Mouse (Mus musculus) heart, embryonic 15.5 days (tissue): ENCODE data around the gene Adcy10. TPM values are rescaled to one million over a fixed set of nuclear protein-coding genes. Genes with fewer than 3 reads are reported as not detected.

ENCODE experiments used
- ATAC-seq: fragments of 200-750 bp; cut with Nextera tagmentation; replicated peaks from 2 replicates; pipeline ENCODE4 v1.8.0; 2017; ENCODE audit warnings: low read depth, moderate TSS enrichment; ENCODE audit not compliant: insufficient number of reproducible peaks, insufficient read depth, low FRiP score
- H3K27ac ChIP-seq: fragments of 300-500 bp; sonication (generic); 2 replicates; pipeline ENCODE4 v1.5.1; 2015; ENCODE audit warnings: mild to moderate bottlenecking, inconsistent platforms
- H3K27me3 ChIP-seq: fragments of 300-500 bp; sonication (generic); 2 replicates; pipeline ENCODE4 v1.6.1; 2015; ENCODE audit warnings: inconsistent platforms
- H3K36me3 ChIP-seq: fragments of 300-500 bp; sonication (generic); 2 replicates; pipeline ENCODE4 v1.6.1; 2015; ENCODE audit warnings: mild to moderate bottlenecking, inconsistent platforms
- H3K4me1 ChIP-seq: fragments of 300-500 bp; sonication (generic); replicated peaks from 2 replicates; pipeline ENCODE4 v1.6.1; 2015; ENCODE audit warnings: inconsistent platforms
- H3K4me2 ChIP-seq: fragments of 300-500 bp; sonication (generic); 2 replicates; pipeline ENCODE4 v1.6.1; 2015; ENCODE audit warnings: inconsistent platforms, mild to moderate bottlenecking, moderate library complexity
- H3K4me3 ChIP-seq: fragments of 300-500 bp; sonication (generic); 2 replicates; pipeline ENCODE4 v1.5.1; 2015; ENCODE audit warnings: mild to moderate bottlenecking, inconsistent platforms
- H3K9ac ChIP-seq: fragments of 300-500 bp; sonication (generic); 2 replicates; pipeline ENCODE4 v1.6.1; 2015; ENCODE audit warnings: mild to moderate bottlenecking, inconsistent platforms
- H3K9me3 ChIP-seq: fragments of 300-500 bp; sonication (generic); replicated peaks from 2 replicates; pipeline ENCODE4 v1.6.1; 2016; ENCODE audit warnings: inconsistent platforms
- WGBS: fragments of 180-500 bp; shearing (Covaris S2); methylation state at CpG from one replicate; pipeline ENCODE4 v1.1.7; 2015; ENCODE audit warnings: mixed read lengths; 5-methylcytosine and 5-hydroxymethylcytosine counted together
- polyA plus RNA-seq: library from polyadenylated mRNA; unstranded; fragments of >200 nt; fragmentation: Nextera tagmentation; extraction: Ambion mirVana; gene quantifications from 2 replicates; pipeline ENCODE4 v1.2.1, GENCODE M21; 2015

Gene Adcy10
- polyA plus RNA-seq, 1 experiment from 2014 or later = not detected

DNA sequence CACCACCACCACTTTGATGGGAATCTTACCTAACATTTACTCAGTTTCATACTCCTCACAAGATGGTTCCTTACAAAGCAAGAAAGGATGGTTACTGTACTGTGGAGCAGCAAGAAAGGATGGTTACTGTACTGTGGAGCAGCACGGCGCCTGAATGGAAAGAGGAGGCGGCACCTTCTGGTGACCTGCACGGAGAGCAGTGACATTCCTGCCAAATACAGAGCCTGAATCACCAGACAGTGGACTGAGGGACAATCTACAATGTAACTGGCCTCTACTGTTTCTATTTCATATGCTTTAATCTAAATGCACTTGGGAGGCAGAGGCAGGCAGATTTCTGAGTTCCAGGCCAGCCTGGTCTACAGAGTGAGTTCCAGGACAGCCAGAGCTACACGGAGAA, 140.1 kb downstream of the Adcy10 start:
- H3K9ac ChIP-seq = no peak overlapping the region
- no peak overlapping the region for H3K4me3 ChIP-seq

DNA sequence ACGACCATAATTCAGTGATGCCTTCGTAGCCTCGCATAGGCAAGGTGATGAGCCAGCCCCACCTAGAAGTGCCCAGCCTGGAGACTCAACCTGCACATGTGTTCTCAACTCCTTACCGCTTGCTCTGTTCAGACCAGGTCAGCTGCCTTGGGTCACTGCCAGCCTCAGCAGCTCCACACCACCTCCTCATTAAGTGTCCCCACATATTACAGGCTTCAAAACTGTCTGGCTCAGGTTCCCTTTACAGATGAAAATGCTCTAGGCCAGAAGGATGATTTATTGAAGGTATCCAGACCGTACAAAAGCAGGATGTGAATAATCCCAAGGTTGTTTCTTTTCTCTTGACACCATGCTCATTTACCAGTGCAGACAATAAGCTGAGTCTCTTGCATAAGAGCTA, 140.9 kb downstream of the Adcy10 start:
- Histone ChIP-seq H3K36me3 (no peaks in the 10 kb centered on the region), H3K4me1 (peaks cover 24% of the 10 kb centered on the region), H3K27me3 (no peaks in the 10 kb centered on the region), H3K9ac (no peak overlapping the region), H3K27ac (peak overlapping the region; percentile 51; the same call in 1 of the 2 replicates), H3K9me3 (no peaks in the 10 kb centered on the region), H3K4me2 (no peak overlapping the region), H3K4me3 (no peak overlapping the region)
- no peak for ATAC-seq
- 75% methylated on average over 5 of the region's 5 CpGs for WGBS

More for the DNA sequence above, 140.1 kb downstream of the Adcy10 start:
- ATAC-seq = no peak
- Histone ChIP-seq H3K4me2 (no peak overlapping the region), H3K36me3 (no peaks in the 10 kb centered on the region), H3K27ac (no peak overlapping the region), H3K27me3 (no peaks in the 10 kb centered on the region), H3K9me3 (no peaks in the 10 kb centered on the region), H3K4me1 (peaks cover 20% of the 10 kb centered on the region)
- WGBS = 69% methylated on average over 5 of the region's 5 CpGs

Other genes with a start within 250 kb of the Adcy10 start
- 86.6 and 87.5 TPM in 2 replicates for gene Tiprl, start 248.2 kb upstream of the Adcy10 start, polyA plus RNA-seq
- 0.47 and 0.81 TPM in 2 replicates for gene Gpr161, start 189.4 kb upstream of the Adcy10 start, polyA plus RNA-seq
- gene Dcaf6, start 24.7 kb upstream of the Adcy10 start, polyA plus RNA-seq = 19.3 and 20.1 TPM in 2 replicates
- 234 and 371 TPM in 2 replicates for gene Mpc2, start 24.5 kb upstream of the Adcy10 start, polyA plus RNA-seq
- 89.9 and 105 TPM in 2 replicates for gene Mpzl1, start 149.4 kb downstream of the Adcy10 start, polyA plus RNA-seq
- 90.4 and 98.4 TPM in 2 replicates for gene Rcsd1, start 224.6 kb downstream of the Adcy10 start, polyA plus RNA-seq